Mouse (Mus musculus) embryonic facial prominence, embryonic 10.5 days (tissue): ENCODE results near the gene Alyref. TPM values are rescaled to one million over a fixed set of nuclear protein-coding genes. Genes with fewer than 3 reads are reported as not detected.
A peak's percentile ranks its signal among the peaks of the same experiment; 100 is the strongest.

ENCODE experiments used
- DNase-seq: peaks from one replicate; pipeline ENCODE4 v3.0.0-alpha.2; 2017; ENCODE audit warnings: low spot score
- H3K27ac ChIP-seq: fragments of 300-500 bp; sonication (generic); replicated peaks from 2 replicates; pipeline ENCODE4 v1.5.1; 2016; ENCODE audit warnings: mild to moderate bottlenecking
- H3K27me3 ChIP-seq: fragments of 300-500 bp; sonication (generic); replicated peaks from 2 replicates; pipeline ENCODE4 v1.6.1; 2016; ENCODE audit warnings: low read depth, mild to moderate bottlenecking; ENCODE audit not compliant: poor library complexity, severe bottlenecking
- H3K36me3 ChIP-seq: fragments of 300-500 bp; sonication (generic); replicated peaks from 2 replicates; pipeline ENCODE4 v1.6.1; 2016; ENCODE audit warnings: mild to moderate bottlenecking, moderate library complexity
- H3K4me1 ChIP-seq: fragments of 300-500 bp; sonication (generic); 2 replicates; pipeline ENCODE4 v1.6.1; 2016
- H3K4me3 ChIP-seq: fragments of 300-500 bp; sonication (generic); 2 replicates; pipeline ENCODE4 v1.5.1; 2016; ENCODE audit warnings: mild to moderate bottlenecking, moderate library complexity
- H3K9me3 ChIP-seq: fragments of 300-500 bp; sonication (generic); 2 replicates; pipeline ENCODE4 v1.6.1; 2016; ENCODE audit warnings: mild to moderate bottlenecking
- WGBS: fragments of 180-500 bp; shearing (Covaris S2); methylation state at CpG from one replicate; pipeline ENCODE4 v1.1.7; 2016; 5-methylcytosine and 5-hydroxymethylcytosine counted together
- polyA plus RNA-seq: library from polyadenylated mRNA; unstranded; fragments of >200 nt; fragmentation: Nextera tagmentation; extraction: Ambion mirVana; gene quantifications from 2 replicates; pipeline ENCODE4 v1.2.1, GENCODE M21; 2016

Alyref gene
- 620 and 640 TPM in 2 replicates for polyA plus RNA-seq

GRCm38 (mm10) chr11:120598283-120598989 is at the start of gene Alyref, which contains the start of gene Anapc11:
Gene Alyref, minus strand, starts transcription at chr11:120598365.
Gene Anapc11, plus strand, starts transcription at chr11:120598421.
- Histone ChIP-seq H3K4me3 (peak within 1 kb of the TSS; percentile 99), H3K27me3 (no peaks in the 10 kb centered on the region), H3K9me3 (no peaks in the 10 kb centered on the region), H3K27ac (peak within 1 kb of the TSS; percentile 99), H3K4me1 (peaks cover 34% of the 10 kb centered on the region), H3K36me3 (peaks cover 77% of the 10 kb centered on the region)
- under 1% methylated on average over 88 of the region's 88 CpGs for WGBS
- DNase-seq = peak; percentile 97

DNA sequence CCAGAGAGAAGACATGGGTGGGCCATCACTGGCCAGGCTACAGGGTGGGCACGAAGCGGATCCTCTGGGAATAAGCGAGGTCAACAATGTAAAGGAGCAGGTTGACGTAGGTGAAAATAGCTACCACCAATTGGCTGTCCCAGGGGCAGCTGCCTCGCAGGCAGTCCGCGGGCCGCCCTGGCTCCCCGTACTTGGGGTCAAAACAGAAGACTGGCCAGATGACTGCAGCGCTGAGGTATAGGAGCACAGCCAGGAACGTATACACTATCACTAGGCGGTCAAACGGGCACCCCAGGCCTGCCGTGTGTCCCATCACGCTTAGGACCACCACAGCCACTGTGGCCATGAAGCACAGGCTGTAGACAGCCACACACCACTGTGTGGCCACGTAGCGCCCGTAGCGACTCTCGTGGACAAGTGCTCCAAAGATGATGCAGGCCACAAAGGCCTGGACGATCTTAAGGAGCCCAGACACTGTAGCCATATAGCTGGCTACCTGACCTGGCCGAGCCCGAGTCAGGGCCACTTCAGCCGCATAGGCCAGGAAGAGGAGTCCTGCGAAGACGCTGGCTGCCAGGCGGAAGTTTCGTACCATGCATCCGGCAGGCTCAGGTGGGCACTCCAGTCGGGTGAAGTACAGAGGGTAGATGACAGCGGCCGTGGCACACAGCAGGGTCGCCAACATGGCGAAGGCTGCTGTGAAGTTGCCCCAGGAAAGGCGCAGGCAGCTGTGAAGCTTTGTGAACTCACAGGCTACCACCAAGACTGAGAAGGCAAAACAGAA is 49.1 kb upstream of the Alyref start:
- no peak overlapping the region for H3K27ac ChIP-seq
- DNase-seq = no peak
- 81% methylated on average over 35 of the region's 35 CpGs for WGBS
- H3K4me1 ChIP-seq = peaks cover 30% of the 10 kb centered on the region
- H3K9me3 ChIP-seq = no peaks in the 10 kb centered on the region
- peak overlapping the region; percentile 39; the same call in 1 of the 2 replicates for H3K4me3 ChIP-seq
- H3K36me3 ChIP-seq = no peaks in the 10 kb centered on the region
- peaks cover 49% of the 10 kb centered on the region for H3K27me3 ChIP-seq

DNA sequence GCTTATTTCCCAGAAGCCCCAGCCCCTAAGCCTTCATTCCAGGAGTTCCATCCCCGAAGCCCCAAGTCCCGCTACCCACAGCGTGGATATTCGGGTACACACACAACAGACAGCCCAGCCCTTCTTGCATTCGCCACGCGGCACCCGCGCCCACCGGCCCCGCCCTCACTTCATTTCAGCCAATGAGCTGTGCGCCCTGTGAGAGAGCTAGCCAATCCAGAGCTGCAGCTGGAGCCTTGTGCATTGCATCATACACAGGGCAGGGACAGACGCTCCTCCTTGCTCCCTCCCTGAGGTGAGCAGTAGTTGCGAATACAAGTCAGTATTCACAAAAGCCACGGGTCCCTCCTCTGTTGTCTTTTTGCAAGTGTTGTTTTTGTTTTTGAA is 45.4 kb upstream of the Alyref start, which contains the start of gene Pycr1:
Gene Pycr1 (minus strand): TSS at position 169 of the 387 bp plus-strand sequence.
- H3K36me3 ChIP-seq = no peaks in the 10 kb centered on the region
- peak within 1 kb of the TSS; percentile 68 for H3K4me3 ChIP-seq
- peak within 1 kb of the TSS; percentile 83 for H3K27ac ChIP-seq
- peaks cover 55% of the 10 kb centered on the region for H3K27me3 ChIP-seq
- H3K9me3 ChIP-seq = no peaks in the 10 kb centered on the region
- under 1% methylated on average over 15 of the region's 15 CpGs for WGBS
- DNase-seq = peak; percentile 96
- H3K4me1 ChIP-seq = peaks cover 43% of the 10 kb centered on the region

DNA sequence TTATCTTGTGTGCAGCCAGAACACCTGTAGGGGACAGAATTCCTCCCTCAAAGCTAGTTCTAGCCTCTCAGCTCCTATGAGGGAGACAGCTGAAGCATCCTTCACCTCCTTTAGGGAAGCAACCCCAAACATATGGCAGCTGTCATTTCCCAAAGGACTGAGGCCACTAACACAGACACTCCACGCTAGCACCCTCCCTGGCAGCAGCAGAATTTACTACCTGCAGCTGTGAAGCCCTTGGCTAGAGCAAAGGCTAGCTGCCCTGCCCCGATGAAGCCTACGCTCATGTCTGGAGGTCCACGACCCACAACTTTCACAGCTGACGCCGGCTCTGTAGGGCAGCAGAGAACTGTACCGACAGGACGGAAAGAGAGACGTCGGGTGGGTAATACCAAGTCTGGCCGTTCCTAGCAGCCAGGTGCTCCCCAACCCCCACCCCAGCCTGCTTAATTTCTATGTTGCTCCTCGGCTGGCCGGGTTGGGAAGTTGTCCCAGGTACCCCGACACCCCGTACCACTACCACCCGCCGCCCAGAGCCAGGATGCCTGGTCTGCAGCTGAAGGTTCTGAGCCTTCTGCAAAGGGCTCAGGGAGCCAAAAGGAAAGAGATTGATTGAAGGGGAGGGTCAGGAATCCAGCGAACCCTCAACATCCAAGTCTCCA is 44.9 kb upstream of the Alyref start:
- DNase-seq = no peak
- H3K27me3 ChIP-seq = peaks cover 52% of the 10 kb centered on the region
- H3K36me3 ChIP-seq = no peaks in the 10 kb centered on the region
- H3K9me3 ChIP-seq = no peaks in the 10 kb centered on the region
- peaks cover 39% of the 10 kb centered on the region for H3K4me1 ChIP-seq
- H3K4me3 ChIP-seq = peak overlapping the region; percentile 68
- peak overlapping the region; percentile 83 for H3K27ac ChIP-seq
- 4% methylated on average over 18 of the region's 18 CpGs for WGBS

DNA sequence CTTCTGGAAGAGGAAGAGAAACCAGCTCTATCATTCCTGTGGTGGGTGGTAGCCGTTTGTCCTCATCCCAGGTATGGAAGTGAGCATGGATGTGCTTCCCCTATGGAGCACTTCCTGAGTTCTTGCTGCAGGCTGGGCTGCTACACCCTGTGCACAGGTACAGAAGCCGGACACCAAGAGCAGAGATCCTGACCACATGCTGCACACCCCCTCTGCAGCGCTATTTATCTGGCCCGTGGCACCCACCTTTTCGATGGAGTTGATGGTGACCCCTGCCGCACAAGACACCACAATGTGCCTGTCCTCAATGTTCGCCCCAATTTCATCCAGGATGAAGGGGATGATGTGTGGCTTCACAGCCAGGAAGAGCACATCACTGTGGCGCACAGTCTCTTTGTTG is 43.7 kb upstream of the Alyref start:
- no peak for DNase-seq
- Histone ChIP-seq H3K9me3 (no peaks in the 10 kb centered on the region), H3K4me3 (no peak overlapping the region; the same call in 1 of the 2 replicates), H3K27ac (no peak overlapping the region), H3K27me3 (peaks cover 40% of the 10 kb centered on the region), H3K36me3 (no peaks in the 10 kb centered on the region), H3K4me1 (peaks cover 31% of the 10 kb centered on the region)
- 90% methylated on average over 8 of the region's 8 CpGs for WGBS

GRCm38 (mm10) chr11:120641255-120641654 is 43.1 kb upstream of the Alyref start:
- no peak for DNase-seq
- Histone ChIP-seq H3K27me3 (peaks cover 34% of the 10 kb centered on the region), H3K36me3 (no peaks in the 10 kb centered on the region), H3K4me1 (peaks cover 31% of the 10 kb centered on the region), H3K4me3 (no peak overlapping the region), H3K27ac (0 out of 2 replicates have a peak overlapping the region, but pooled peaks have one; percentile 5), H3K9me3 (no peaks in the 10 kb centered on the region)
- WGBS = 62% methylated on average over 9 of the region's 9 CpGs

DNA sequence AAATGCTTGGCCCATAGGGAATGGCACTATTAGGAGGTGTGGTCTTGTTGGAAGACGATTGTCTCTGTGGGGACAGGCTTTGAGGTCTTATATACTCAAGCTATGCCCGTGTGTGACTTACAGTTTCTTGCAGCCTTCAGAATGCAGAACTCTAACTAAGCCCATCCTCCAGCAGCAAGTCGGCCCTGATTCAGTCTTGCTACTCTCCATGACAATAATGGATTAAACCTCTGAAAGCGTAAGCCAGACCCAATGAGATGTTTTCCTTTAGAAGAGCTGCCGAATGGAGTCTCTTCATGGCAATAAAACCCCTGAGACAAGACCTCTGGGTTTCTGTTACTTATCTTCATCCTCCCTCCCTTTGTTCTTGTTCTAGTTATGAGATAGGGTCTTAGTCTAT is 36.6 kb upstream of the Alyref start:
- DNase-seq = no peak
- Histone ChIP-seq H3K4me1 (peaks cover 32% of the 10 kb centered on the region), H3K9me3 (no peaks in the 10 kb centered on the region), H3K27ac (no peak overlapping the region), H3K27me3 (no peaks in the 10 kb centered on the region), H3K36me3 (peaks cover 7% of the 10 kb centered on the region), H3K4me3 (no peak overlapping the region)
- 84% methylated on average over 5 of the region's 5 CpGs for WGBS

GRCm38 (mm10) chr11:120633520-120634343 is 35.6 kb upstream of the Alyref start, which contains the start of gene Mafg:
Gene Mafg, minus strand, starts transcription at chr11:120633600.
- peaks cover 18% of the 10 kb centered on the region for H3K36me3 ChIP-seq
- peaks cover 39% of the 10 kb centered on the region for H3K4me1 ChIP-seq
- H3K4me3 ChIP-seq = peak within 1 kb of the TSS; percentile 99
- peak; percentile 97 for DNase-seq
- H3K27me3 ChIP-seq = no peaks in the 10 kb centered on the region
- peak within 1 kb of the TSS; percentile 97 for H3K27ac ChIP-seq
- WGBS = 11% methylated on average over 58 of the region's 58 CpGs
- H3K9me3 ChIP-seq = no peaks in the 10 kb centered on the region

GRCm38 (mm10) chr11:120632559-120633519 is 34.7 kb upstream of the Alyref start:
- under 1% methylated on average over 116 of the region's 116 CpGs for WGBS
- Histone ChIP-seq H3K9me3 (no peaks in the 10 kb centered on the region), H3K4me3 (peak overlapping the region; percentile 99), H3K27me3 (no peaks in the 10 kb centered on the region), H3K36me3 (peaks cover 24% of the 10 kb centered on the region), H3K4me1 (peaks cover 39% of the 10 kb centered on the region), H3K27ac (peak overlapping the region; percentile 97)
- peak; percentile 78 for DNase-seq

- DNase-seq = no peak
- H3K4me3 ChIP-seq = peak overlapping the region; percentile 99
- H3K27ac ChIP-seq = peak overlapping the region; percentile 97
- H3K27me3 ChIP-seq = no peaks in the 10 kb centered on the region
- H3K36me3 ChIP-seq = peaks cover 34% of the 10 kb centered on the region
- WGBS = 71% methylated on average over 4 of the region's 4 CpGs
- peaks cover 39% of the 10 kb centered on the region for H3K4me1 ChIP-seq
- H3K9me3 ChIP-seq = no peaks in the 10 kb centered on the region
Observed at GRCm38 (mm10) chr11:120631726-120632448, 33.7 kb upstream of the Alyref start.
